Mouse (Mus musculus) induced T-regulatory cell, adult 2 months (primary cell): ENCODE data around the gene Kndc1.

Experiments used
- DNase-seq: peaks from one replicate; pipeline ENCODE4 v3.0.0-alpha.2; 2012; ENCODE audit warnings: low read depth

Kndc1 gene

DNA sequence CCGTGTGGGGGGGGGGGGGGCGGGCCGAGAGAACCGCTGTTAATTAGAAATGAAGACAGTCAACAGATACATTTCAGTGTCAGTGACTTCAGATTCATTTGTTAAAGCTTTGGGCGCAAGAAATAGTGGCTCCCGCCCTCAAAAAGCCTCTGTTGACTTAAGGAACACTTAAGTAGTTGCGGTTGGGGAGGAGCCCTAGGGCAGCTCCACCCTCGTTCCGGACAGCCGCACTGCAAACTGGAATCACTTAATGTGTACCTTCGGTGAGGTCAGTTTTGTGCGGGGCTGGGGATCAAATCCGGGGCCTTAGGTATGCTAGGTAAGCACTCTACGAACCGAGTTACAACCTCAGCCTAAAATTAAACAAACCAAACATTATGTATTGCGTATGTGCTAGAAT, 56.6 kb downstream of the Kndc1 start:
- DNase-seq, result peak; percentile 74

GRCm38 (mm10) chr7:139951991-139952633, 57.6 kb downstream of the Kndc1 start:
- DNase-seq, result peak; percentile 64

DNA sequence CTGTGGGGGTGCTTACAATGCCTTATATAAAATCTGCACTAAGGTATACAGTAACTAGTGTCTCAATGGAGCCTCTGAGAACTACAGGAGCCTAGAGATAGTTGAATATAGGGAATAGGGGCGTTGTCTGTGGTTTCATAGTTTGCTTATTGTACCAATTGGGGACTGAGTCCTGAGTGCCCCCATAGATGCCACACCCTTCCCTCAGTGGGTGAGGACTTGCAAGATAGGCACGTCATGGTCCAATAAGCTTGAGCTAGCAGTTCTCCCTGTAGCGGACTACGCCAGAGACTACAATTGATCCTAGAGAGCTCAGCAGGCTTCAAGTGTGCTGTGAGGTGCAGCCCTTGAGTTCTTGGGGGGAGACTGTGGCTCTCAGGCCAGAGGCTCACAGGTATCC, 61.0 kb downstream of the Kndc1 start:
- no peak for DNase-seq

DNA sequence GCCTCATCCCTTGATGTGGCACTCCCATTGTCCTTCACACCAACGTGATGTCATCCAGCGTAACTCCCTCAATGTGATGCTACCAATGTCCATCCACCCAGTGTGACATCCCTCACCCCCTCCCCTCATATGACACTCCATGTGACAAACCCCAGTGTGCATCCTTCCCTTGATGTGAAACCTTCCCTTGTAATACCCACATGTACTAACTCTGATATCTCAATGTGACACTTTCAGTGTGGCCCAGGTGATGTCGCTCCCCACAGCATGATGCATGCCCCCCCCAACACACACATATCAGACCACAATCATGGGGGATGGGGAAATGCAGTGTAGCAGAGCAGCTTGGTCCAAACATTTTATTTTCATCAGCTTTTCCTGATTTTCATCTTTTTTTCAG, 62.2 kb downstream of the Kndc1 start:
- no peak for DNase-seq

- no peak for DNase-seq
These were observed 62.9 kb downstream of the Kndc1 start for GRCm38 (mm10) chr7:139957437-139957836.

- DNase-seq, result no peak
These were observed 63.5 kb downstream of the Kndc1 start for GRCm38 (mm10) chr7:139957958-139958357.

DNA sequence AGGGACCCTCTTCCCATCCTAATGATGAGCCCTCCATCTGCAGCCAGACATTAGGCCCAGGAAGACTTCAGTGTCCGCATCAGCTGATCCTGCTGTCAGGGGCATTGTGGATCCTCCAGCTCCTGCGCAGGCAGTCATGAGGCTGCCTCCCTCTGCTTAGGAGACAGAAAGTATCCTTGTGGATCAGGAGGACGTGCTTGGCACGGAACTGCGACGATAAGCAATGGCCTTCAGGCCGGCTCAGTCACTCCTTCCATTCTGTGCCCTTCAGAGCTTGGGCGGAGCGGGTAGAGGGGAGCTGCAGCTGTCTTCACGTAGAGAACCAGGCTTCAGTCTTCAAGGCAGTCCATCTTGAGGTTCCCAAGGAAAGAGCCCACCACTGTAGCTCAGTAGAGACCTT, 66.6 kb downstream of the Kndc1 start:
- no peak for DNase-seq

DNA sequence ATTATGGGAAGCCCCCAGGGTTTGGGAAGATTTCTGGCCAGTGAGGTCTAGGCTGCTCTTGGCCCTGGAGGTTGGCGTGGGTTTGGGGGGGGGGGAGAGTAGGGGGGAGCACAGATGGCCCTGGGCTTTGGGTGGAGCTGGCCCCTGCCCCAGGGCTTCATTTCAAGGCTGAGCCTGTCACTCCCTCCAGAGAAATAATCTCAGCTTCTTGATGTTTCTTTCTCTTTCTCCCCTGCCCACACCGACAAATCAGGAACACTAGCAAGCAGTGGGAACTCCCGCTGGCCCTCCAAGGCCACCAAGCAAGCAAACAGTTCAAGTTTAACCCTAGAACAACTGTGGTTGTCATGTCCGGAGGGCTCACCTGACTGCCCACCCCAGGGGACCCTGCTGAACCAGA, 69.3 kb downstream of the Kndc1 start:
- DNase-seq, result no peak

- no peak for DNase-seq
These were observed 72.7 kb downstream of the Kndc1 start for GRCm38 (mm10) chr7:139967175-139967574.

DNA sequence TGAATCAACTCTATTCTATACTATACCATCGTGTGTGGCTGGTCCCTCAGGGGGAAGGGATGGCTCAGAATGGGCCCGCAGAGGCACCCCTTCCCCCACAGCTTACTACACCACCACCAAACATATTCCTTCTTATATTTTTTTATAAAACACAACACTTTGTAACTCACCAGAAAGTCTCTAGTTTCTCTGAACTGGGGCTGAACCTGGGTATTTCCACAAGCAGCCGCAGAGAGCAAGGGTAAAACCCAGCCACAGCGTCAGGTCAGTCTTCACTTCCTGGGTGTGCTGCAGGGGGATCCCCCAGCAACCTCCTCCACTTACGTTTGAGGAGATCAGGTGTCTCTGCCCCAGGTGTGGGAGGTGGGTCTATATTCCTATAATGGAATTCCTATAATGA, 73.9 kb downstream of the Kndc1 start:
- peak; percentile 93 for DNase-seq

GRCm38 (mm10) chr7:139969348-139970130, 75.0 kb downstream of the Kndc1 start:
- DNase-seq, result peak; percentile 93

DNA sequence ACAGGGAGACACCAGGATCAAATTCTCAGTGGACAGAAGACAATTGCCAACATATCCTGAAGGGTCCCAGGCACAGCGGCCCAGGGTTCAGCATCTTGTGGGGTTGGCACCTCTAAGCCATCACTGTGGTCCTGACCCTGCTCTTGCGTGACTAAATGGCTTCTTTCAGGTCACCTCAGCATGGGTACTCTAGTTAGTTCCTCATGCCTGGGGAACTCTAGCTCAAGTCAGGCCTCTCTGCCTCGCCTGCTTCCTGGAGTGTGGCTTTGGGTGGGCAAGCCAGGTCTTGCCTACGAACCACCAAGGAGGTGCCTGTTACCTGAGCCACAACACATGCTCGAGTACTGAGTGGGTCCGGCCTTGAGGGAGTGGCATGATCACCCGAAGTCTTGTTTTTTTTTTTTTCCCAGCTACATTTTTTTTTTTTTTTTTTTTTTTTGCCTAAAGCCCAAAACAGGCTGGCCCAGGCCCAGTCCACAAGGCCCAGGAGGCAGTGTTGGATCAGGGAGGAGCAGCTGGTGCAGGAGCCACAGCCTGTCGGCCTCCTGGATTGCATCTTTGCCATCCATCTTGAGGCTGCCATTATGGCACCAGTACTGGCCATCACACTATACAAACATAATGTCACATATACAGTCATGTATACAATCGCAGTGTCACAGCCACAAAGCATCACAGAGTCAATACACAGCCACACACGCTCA, 75.9 kb downstream of the Kndc1 start:
- DNase-seq, result no peak

- DNase-seq, result no peak
These were observed 76.5 kb downstream of the Kndc1 start for GRCm38 (mm10) chr7:139970979-139971378.

DNA sequence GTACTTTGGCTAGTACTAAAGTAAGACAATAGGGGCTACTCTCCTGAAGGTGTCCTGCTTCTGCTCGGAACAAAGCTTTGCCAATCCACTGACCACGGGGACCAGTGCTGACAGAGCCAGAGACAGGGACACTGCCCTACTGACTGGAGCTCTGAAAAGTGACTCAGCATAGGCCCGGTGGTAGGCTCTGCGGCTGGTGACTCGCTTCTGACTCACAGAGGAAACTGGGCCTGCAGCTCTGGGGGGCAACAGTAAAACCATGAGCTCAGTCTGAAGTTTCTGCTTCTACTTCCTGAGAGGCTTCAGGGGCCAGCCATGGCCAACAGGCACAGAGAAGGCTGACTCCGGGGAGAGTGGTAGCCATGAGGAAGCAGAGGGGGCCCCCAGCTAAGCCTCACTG, 76.9 kb downstream of the Kndc1 start:
- peak; percentile 70 for DNase-seq

DNA sequence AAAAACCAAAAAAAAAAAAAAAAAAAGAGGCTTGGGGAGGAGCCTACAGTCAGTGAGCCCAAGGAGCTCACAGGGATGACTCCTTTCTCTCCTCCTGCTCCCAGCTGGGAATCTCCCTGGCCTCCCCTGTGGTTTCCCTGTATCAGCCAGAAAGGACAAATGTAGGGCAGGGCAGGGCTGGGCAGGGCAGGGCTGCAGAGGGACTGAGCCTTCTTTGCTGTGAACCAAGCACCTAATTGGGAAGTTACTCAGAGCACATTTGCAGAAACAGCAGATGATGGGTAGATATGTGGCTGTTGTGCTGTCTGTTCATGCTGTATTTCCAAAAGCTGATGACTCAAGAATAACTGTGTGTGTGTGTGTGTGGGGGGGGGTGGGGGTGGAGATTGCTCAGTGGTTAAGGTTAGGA, 78.4 kb downstream of the Kndc1 start:
- peak; percentile 76 for DNase-seq

GRCm38 (mm10) chr7:139974307-139974706, 79.8 kb downstream of the Kndc1 start:
- peak; percentile 83 for DNase-seq

- no peak for DNase-seq
These were observed 81.0 kb downstream of the Kndc1 start for GRCm38 (mm10) chr7:139975471-139975870.

GRCm38 (mm10) chr7:139978278-139978892, 83.9 kb downstream of the Kndc1 start, which contains the start of gene 6430531B16Rik:
TSS of gene 6430531B16Rik (minus strand) at chr7:139978755.
- DNase-seq, result peak; percentile 91

GRCm38 (mm10) chr7:139979011-139979719, 84.7 kb downstream of the Kndc1 start:
- no peak for DNase-seq

DNA sequence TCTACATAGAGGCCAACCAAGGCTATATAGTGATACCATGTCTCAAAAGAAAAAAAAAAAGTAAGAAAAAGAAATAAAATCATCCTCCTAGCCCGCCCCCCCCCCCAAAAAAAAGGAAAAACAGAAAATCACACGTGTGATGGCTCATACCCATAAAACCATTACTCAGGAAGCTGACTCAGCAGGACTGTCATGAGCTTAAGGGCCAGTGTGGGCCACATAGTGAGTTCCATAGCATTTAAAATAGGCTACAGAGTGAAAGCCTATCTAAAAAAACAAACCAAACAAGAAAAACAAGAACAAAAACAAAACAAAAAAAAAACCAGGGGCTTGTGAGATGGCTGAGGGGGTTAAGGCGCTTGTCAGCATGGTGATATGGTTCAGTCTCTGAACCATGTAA, 86.3 kb downstream of the Kndc1 start:
- no peak for DNase-seq

DNA sequence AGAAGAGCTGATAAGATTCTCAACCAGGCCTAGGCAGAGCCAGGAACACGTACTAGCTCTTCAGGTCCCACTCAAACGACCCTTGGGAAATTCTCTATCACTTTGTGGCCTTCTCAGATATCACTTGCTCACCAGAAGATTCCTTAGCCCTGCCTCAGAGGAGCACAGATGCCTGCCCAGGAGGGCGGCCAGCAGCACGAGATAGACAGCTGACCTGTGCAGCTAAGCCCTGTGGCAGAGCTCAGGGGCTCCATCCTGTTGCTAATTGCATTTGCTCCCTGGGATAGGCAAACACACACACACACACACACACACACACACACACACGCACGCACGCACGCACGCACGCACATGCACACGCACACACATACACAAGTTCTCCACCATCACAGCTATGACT, 87.6 kb downstream of the Kndc1 start:
- DNase-seq, result no peak

- DNase-seq, result no peak
These were observed 90.0 kb downstream of the Kndc1 start for GRCm38 (mm10) chr7:139984505-139984904.
